Mouse (Mus musculus) left cerebral cortex, adult 2 months (tissue): ENCODE results near the gene C1qtnf4. TPM values are rescaled to one million over a fixed set of nuclear protein-coding genes. Genes with fewer than 3 reads are reported as not detected.

ENCODE experiments used
- DNase-seq, 2 experiments: peaks; one replicate each; pipeline ENCODE4 v3.0.0; 2021 to 2022; ENCODE audit warnings: low spot score in 2 of 2, mixed read lengths in 1 of 2; ENCODE audit errors: extremely low spot score in 1 of 2
- H3K27ac ChIP-seq: fragments of 200-600 bp; 2 replicates; pipeline ENCODE4 v1.8.1; 2022
- H3K4me3 ChIP-seq: fragments of 200-600 bp; 2 replicates; pipeline ENCODE4 v1.8.1; 2022
- CTCF ChIP-seq: fragments of 200-600 bp; IDR thresholded peaks from 2 replicates; pipeline ENCODE4 v1.8.1; 2022; ENCODE audit warnings: antibody characterized with exemption, mild to moderate bottlenecking, moderate library complexity
- intact Hi-C: fragments of 180-260 bp; cut with DNase I; formaldehyde crosslinking; loops from one replicate; pipeline ENCODE4 v1.15.1; 2025
- total RNA-seq, 2 experiments: library from RNA; stranded (reverse); gene quantifications; 2 replicates each; pipeline ENCODE4 v1.2.3; 2021

The C1qtnf4 gene
- total RNA-seq, 2 experiments from 2014 or later = 259 to 287 TPM

- no peak overlapping the region for H3K27ac ChIP-seq
- no peak for DNase-seq
- no peak overlapping the region for H3K4me3 ChIP-seq
- no peak for TF ChIP-seq CTCF
- intact Hi-C loops = no loop called here
These were observed 24.2 kb upstream of the C1qtnf4 start for GRCm38 (mm10) chr2:90861486-90861885.

- no peak for DNase-seq
- intact Hi-C loops = no loop called here
- Histone ChIP-seq H3K4me3 (no peak overlapping the region), H3K27ac (no peak overlapping the region)
- no peak for TF ChIP-seq CTCF
These were observed 21.5 kb upstream of the C1qtnf4 start for GRCm38 (mm10) chr2:90864184-90864583.

- peak; percentile 97 for TF ChIP-seq CTCF
- peak overlapping the region; percentile 80 for H3K27ac ChIP-seq
- intact Hi-C loops = loop anchor here (2.0 kb wide), 2 partner anchors 34 to 234 kb away; no protein-coding TSS in a partner anchor
- DNase-seq = peak; percentile 84 to 92
- H3K4me3 ChIP-seq = no peak overlapping the region
These were observed 19.1 kb upstream of the C1qtnf4 start for GRCm38 (mm10) chr2:90866524-90866923.

GRCm38 (mm10) chr2:90870136-90870601 lies 15.5 kb upstream of the C1qtnf4 start:
- Histone ChIP-seq H3K27ac (peak overlapping the region; percentile 96), H3K4me3 (no peak overlapping the region)
- intact Hi-C loops = loop anchor here (2.0 to 5.0 kb wide), 2 partner anchors 17 to 97 kb away; no protein-coding TSS in a partner anchor
- peak; percentile 57 to 61 for DNase-seq
- no peak for TF ChIP-seq CTCF

DNA sequence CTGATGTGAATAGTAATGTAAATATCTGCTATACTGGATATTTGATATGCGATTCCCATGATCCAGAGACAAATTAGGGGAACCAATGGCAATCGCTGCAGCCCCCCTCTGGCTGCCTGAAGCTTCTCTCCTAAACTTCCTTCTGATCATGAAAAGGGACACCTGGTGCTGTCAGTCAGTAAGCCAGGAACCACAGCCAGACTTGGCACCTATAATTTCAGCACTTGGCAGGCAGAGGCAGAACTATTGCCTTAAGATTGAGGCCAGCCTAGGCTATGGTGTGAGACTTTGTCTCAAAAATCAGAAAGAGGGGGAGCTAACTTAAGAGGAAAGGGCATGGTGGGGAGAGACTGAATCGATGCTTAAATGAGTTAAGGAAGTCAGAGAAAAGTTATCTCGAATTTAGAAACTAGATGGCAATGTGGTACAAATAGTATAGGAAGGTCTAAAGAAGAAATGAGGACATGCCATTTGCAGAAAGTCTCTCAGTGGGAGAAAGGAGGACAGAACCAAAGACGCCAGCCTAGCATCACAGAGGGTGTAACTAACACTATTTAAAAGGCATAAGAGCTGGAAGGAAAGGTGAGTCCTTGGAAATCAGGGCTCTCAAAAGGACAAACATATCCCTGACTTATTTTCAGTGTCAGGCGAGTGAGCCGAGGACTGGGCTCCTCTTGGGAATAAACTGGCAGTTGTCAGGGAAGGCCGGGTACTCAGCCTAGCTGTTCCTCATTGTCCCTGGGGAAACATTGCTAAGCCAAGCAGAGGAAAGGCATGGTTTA lies 14.3 kb upstream of the C1qtnf4 start:
- H3K4me3 ChIP-seq = no peak overlapping the region
- no peak; the same call in 1 of the 2 replicates for TF ChIP-seq CTCF
- DNase-seq = no peak
- intact Hi-C loops = loop anchor here (2.0 to 5.0 kb wide), 2 partner anchors 15 to 96 kb away; no protein-coding TSS in a partner anchor
- peak overlapping the region; percentile 96 for H3K27ac ChIP-seq

GRCm38 (mm10) chr2:90874025-90874424 lies 11.6 kb upstream of the C1qtnf4 start:
- no peak for DNase-seq
- Histone ChIP-seq H3K4me3 (no peak overlapping the region), H3K27ac (no peak overlapping the region; the same call in 1 of the 2 replicates)
- intact Hi-C loops = loop anchor here (5.0 kb wide), 1 partner anchor 93 kb away; no protein-coding TSS in a partner anchor
- no peak for TF ChIP-seq CTCF

GRCm38 (mm10) chr2:90875239-90875638 lies 10.4 kb upstream of the C1qtnf4 start:
- no peak overlapping the region for H3K4me3 ChIP-seq
- no peak for TF ChIP-seq CTCF
- intact Hi-C loops = no loop called here
- no peak for DNase-seq
- peak overlapping the region; percentile 28; the same call in 1 of the 2 replicates for H3K27ac ChIP-seq

GRCm38 (mm10) chr2:90877584-90878259 lies 7.9 kb upstream of the C1qtnf4 start:
- Histone ChIP-seq H3K27ac (peak overlapping the region; percentile 63; the same call in 1 of the 2 replicates), H3K4me3 (no peak overlapping the region)
- DNase-seq = no peak
- intact Hi-C loops = no loop called here
- no peak for TF ChIP-seq CTCF

- H3K4me3 ChIP-seq = no peak overlapping the region
- TF ChIP-seq CTCF = no peak
- H3K27ac ChIP-seq = peak overlapping the region; percentile 28; the same call in 1 of the 2 replicates
- intact Hi-C loops = no loop called here
- no peak for DNase-seq
These were observed 6.2 kb upstream of the C1qtnf4 start for GRCm38 (mm10) chr2:90879419-90879818.

- DNase-seq = no peak
- Histone ChIP-seq H3K27ac (no peak overlapping the region), H3K4me3 (no peak overlapping the region)
- no peak for TF ChIP-seq CTCF
- intact Hi-C loops = no loop called here
These were observed 5.4 kb upstream of the C1qtnf4 start for GRCm38 (mm10) chr2:90880144-90880785.

GRCm38 (mm10) chr2:90881824-90882223 lies 3.8 kb upstream of the C1qtnf4 start:
- DNase-seq = no peak
- intact Hi-C loops = no loop called here
- TF ChIP-seq CTCF = no peak
- Histone ChIP-seq H3K27ac (no peak overlapping the region), H3K4me3 (no peak overlapping the region)
